In the genomic region with DNA sequence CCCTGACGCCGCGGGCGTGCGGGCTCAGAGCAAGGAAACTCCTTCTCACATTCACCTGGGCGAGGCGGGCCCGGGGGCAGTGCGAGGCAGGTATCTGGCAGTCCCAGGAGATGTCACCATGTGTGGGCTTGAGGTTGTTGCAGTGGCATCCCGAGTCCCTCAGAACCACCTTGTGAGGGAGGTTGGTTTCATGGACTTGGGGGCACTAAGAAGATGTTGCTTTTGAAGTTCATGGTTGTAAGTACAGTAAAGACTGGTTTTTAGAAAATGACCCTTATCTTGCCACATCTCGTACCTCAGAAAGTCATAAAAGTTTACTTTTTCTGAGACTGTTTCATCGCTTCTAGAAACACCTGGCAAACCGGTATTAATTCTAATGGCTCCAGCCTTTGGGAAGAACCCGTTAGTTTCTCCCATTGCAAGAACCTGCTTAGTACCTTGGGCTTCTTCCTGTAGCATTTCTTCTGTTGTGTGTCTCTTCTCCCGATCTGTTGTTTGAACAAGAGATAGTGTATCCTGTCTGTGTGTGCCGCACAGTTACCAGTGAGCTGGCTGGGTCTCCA, we compare ENCODE assay signal across 8 mouse cellular contexts. TPM values are rescaled to one million over a fixed set of nuclear protein-coding genes. Genes with fewer than 3 reads are reported as not detected.
A peak's percentile ranks its signal among the peaks of the same experiment; 100 is the strongest.
DNase-seq lines count a peak whose midpoint lies in the region; ATAC-seq and TF ChIP-seq lines count a peak whose summit lies in the region.

No protein-coding gene starts in this region.

- no peaks in the 10 kb centered on the region for H3K36me3 ChIP-seq in heart, embryonic 13.5 days
- H3K36me3 ChIP-seq in ES-Bruce4 (ENCODE audit: control insufficient read depth, insufficient read depth, low read length, poor library complexity, severe bottlenecking), result no peaks in the 10 kb centered on the region
- no peaks in the 10 kb centered on the region for H3K36me3 ChIP-seq in hindbrain, embryonic 10.5 days
- no peaks in the 10 kb centered on the region for H3K36me3 ChIP-seq in midbrain, embryonic 13.5 days

- no peak for TF ChIP-seq EP300 in ES-Bruce4 (IDR thresholded peaks at IDR 0.05; ENCODE audit: insufficient read depth, low read depth, low read length)

- H3K9ac ChIP-seq in heart, embryonic 13.5 days, result peak overlapping the region; percentile 96
- peak overlapping the region; percentile 98 for H3K9ac ChIP-seq in ES-Bruce4 (ENCODE audit: low read depth, poor library complexity, severe bottlenecking)
- peak overlapping the region; percentile 96 for H3K9ac ChIP-seq in midbrain, embryonic 13.5 days (replicated peaks)

- H3K4me1 ChIP-seq in heart, embryonic 13.5 days, result peaks cover 18% of the 10 kb centered on the region
- H3K4me1 ChIP-seq in ES-Bruce4 (ENCODE audit: control insufficient read depth, insufficient read depth, low read length), result no peaks in the 10 kb centered on the region
- H3K4me1 ChIP-seq in hindbrain, embryonic 10.5 days (replicated peaks), result peaks cover 34% of the 10 kb centered on the region
- peaks cover 21% of the 10 kb centered on the region for H3K4me1 ChIP-seq in midbrain, embryonic 13.5 days (replicated peaks)

- no peak for ATAC-seq in heart, embryonic 13.5 days (ENCODE audit: extremely low read depth, insufficient number of reproducible peaks, low FRiP score, low TSS enrichment)
- ATAC-seq in midbrain, embryonic 13.5 days, result no peak

- peak overlapping the region; percentile 77 for H3K4me2 ChIP-seq in heart, embryonic 13.5 days
- peak overlapping the region; percentile 75 for H3K4me2 ChIP-seq in midbrain, embryonic 13.5 days (replicated peaks)

- H3K27ac ChIP-seq in heart, embryonic 13.5 days (replicated peaks), result peak overlapping the region; percentile 95
- H3K27ac ChIP-seq in ES-Bruce4 (ENCODE audit: insufficient read depth, low read length), result no peak overlapping the region
- peak overlapping the region; percentile 100 for H3K27ac ChIP-seq in hindbrain, embryonic 10.5 days
- peak overlapping the region; percentile 100 for H3K27ac ChIP-seq in midbrain, embryonic 13.5 days

- no peaks in the 10 kb centered on the region for H3K9me3 ChIP-seq in heart, embryonic 13.5 days
- no peaks in the 10 kb centered on the region for H3K9me3 ChIP-seq in ES-Bruce4 (replicated peaks; ENCODE audit: control insufficient read depth, insufficient read depth, low read length, poor library complexity, severe bottlenecking)
- H3K9me3 ChIP-seq in hindbrain, embryonic 10.5 days, result no peaks in the 10 kb centered on the region
- no peaks in the 10 kb centered on the region for H3K9me3 ChIP-seq in midbrain, embryonic 13.5 days

- no peak for DNase-seq in heart, postnatal 4 days
- no peak for DNase-seq in hindbrain, embryonic 10.5 days (ENCODE audit: low spot score)
- DNase-seq in adrenal gland, postnatal 10 days, result no peak
- no peak for DNase-seq in right cerebral cortex, postnatal 25 days
- no peak for DNase-seq in gastrocnemius, adult 18-20 months (ENCODE audit: low spot score)

- no peak for TF ChIP-seq POLR2A in ES-Bruce4 (IDR thresholded peaks at IDR 0.05; ENCODE audit: insufficient read depth, low read length)

- peak overlapping the region; percentile 91 for H3K4me3 ChIP-seq in heart, embryonic 13.5 days
- peak overlapping the region; percentile 65 for H3K4me3 ChIP-seq in ES-Bruce4 (ENCODE audit: low read depth, low read length)
- H3K4me3 ChIP-seq in hindbrain, embryonic 10.5 days, result peak overlapping the region; percentile 99
- H3K4me3 ChIP-seq in midbrain, embryonic 13.5 days (replicated peaks), result peak overlapping the region; percentile 95

- H3K27me3 ChIP-seq in heart, embryonic 13.5 days (replicated peaks), result no peaks in the 10 kb centered on the region
- no peaks in the 10 kb centered on the region; the same call in 1 of the 2 replicates for H3K27me3 ChIP-seq in ES-Bruce4 (ENCODE audit: control insufficient read depth, insufficient read depth, low read length, poor library complexity, severe bottlenecking)
- peaks cover 9% of the 10 kb centered on the region; the same call in 1 of the 2 replicates for H3K27me3 ChIP-seq in hindbrain, embryonic 10.5 days (ENCODE audit: insufficient read depth, poor library complexity, severe bottlenecking)
- H3K27me3 ChIP-seq in midbrain, embryonic 13.5 days, result no peaks in the 10 kb centered on the region

- no peak for TF ChIP-seq CTCF in ES-Bruce4 (IDR thresholded peaks at IDR 0.05; ENCODE audit: low read depth, low read length)

- WGBS in heart, embryonic 13.5 days, result 23% methylated on average over 16 of the region's 16 CpGs
- WGBS in hindbrain, embryonic 10.5 days, result 25% methylated on average over 16 of the region's 16 CpGs
- WGBS in midbrain, embryonic 13.5 days, result 24% methylated on average over 16 of the region's 16 CpGs

RNA-seq across cellular contexts. Expression of gene Akt3, which starts 1.1 kb away (rescaled TPM):
- 3.8 and 4.1 TPM in 2 replicates for polyA plus RNA-seq in heart, embryonic 13.5 days (2015; fragmentation: Nextera tagmentation; extraction: Ambion mirVana)
- 10 to 100 TPM; 33.3 to 34.4 TPM for total RNA-seq in heart, postnatal 4 days (2021)
- 42.5 and 44.3 TPM in 2 replicates for polyA plus RNA-seq in ES-Bruce4 (2011; ENCODE audit: insufficient read depth, insufficient read length, low read depth, missing spikeins)
- 14.6 and 19.3 TPM in 2 replicates for polyA plus RNA-seq in hindbrain, embryonic 10.5 days (2016; fragmentation: Nextera tagmentation; extraction: Ambion mirVana)
- polyA plus RNA-seq in midbrain, embryonic 13.5 days (2015; fragmentation: Nextera tagmentation; extraction: Ambion mirVana), result 25.7 and 26.3 TPM in 2 replicates
- 10 to 100 TPM; 26.6 to 33.3 TPM for total RNA-seq in adrenal gland, postnatal 10 days (2021)
- total RNA-seq in gastrocnemius, adult 18-20 months (2021), result 10 to 100 TPM in 1 of 2 experiments, 1 to 10 TPM in 1; 7.8 to 12.2 TPM
